ENCODE assay signal across 7 mouse cellular contexts in the genomic region with DNA sequence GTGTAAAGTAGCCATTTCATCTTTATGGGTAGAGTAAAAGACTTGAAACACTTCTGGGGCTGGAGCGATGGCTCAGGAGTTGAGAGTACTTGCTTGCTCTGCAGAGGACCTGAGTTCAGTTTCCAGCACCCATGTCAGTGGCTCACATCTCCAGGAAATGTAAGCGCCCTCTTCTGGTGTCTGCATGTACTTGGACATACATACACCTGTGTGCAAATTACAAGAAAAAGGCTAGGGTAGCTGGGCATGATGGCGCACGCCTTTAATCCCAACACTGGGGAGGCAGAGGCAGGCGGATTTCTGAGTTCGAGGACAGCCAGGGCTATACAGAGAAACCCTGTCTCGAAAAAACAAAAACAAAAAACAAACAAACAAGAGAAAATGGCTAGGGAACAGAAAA. TPM values are rescaled to one million over a fixed set of nuclear protein-coding genes. Genes with fewer than 3 reads are reported as not detected.
DNase-seq lines count a peak whose midpoint lies in the region; TF ChIP-seq lines count a peak whose summit lies in the region.
"Not testable (repeated sequence)": the region's sequence is repeated elsewhere in the genome, so short reads cannot be mapped to it uniquely, and the experiment has no call there.

No protein-coding gene starts in this region.

- intact Hi-C loops in gastrocnemius, adult 2 months (cut with DNase I): not testable (repeated sequence)

- not testable (repeated sequence) for H3K9ac ChIP-seq in MEL (ENCODE audit: control insufficient read depth, low read depth, low read length, poor library complexity, severe bottlenecking); liver, adult 2 months (ENCODE audit: low read depth, low read length)

- not testable (repeated sequence) for TF ChIP-seq RAD21 in MEL (IDR thresholded peaks at IDR 0.05; ENCODE audit: low read depth, low read length)

- not testable (repeated sequence) for H3K9me3 ChIP-seq in MEL (replicated peaks; ENCODE audit: insufficient read depth, low read length); heart, embryonic 10.5 days

- H3K27me3 ChIP-seq in MEL (ENCODE audit: control insufficient read depth in 1 of 2, insufficient read depth in 2 of 2, low read length in 2 of 2); heart, embryonic 10.5 days (ENCODE audit: insufficient read depth, poor library complexity, severe bottlenecking); liver, adult 2 months (ENCODE audit: control insufficient read depth, insufficient read depth, low read length): not testable (repeated sequence)

- TF ChIP-seq POLR2A in MEL (IDR thresholded peaks at IDR 0.05; ENCODE audit: control insufficient read depth in 1 of 2, insufficient read depth in 1 of 2, low read depth in 1 of 2, low read length in 2 of 2, poor library complexity in 1 of 2); liver, adult 2 months (IDR thresholded peaks at IDR 0.05; ENCODE audit: extremely low read depth, insufficient read depth, low read length): not testable (repeated sequence)

- H3K79me2 ChIP-seq in MEL (ENCODE audit: control insufficient read depth, insufficient read depth, low read length, poor library complexity); liver, adult 2 months (ENCODE audit: control insufficient read depth, insufficient read depth, low read length): not testable (repeated sequence)

- peak; percentile 67 for DNase-seq in ES-CJ7 (ENCODE audit: low read depth, low spot score)
- DNase-seq in MEL (ENCODE audit: low read depth, low spot score); gastrocnemius, adult 2 months; liver, adult 2 months (ENCODE audit: extremely low read depth, low read depth, low spot score): not testable (repeated sequence)
- DNase-seq in ZHBTc4 (ENCODE audit: low read depth, low spot score): peak; percentile 60
- peak; percentile 25 for DNase-seq in heart, embryonic 10.5 days (ENCODE audit: low spot score)
- peak; percentile 25 for DNase-seq in testis, postnatal 10 days (ENCODE audit: low spot score)

- H3K27ac ChIP-seq in MEL (ENCODE audit: control insufficient read depth, low read depth, low read length); gastrocnemius, adult 2 months; heart, embryonic 10.5 days: not testable (repeated sequence)
- H3K27ac ChIP-seq in liver, adult 2 months (replicated peaks; ENCODE audit: insufficient read depth, low read depth, low read length): peak overlapping the region; percentile 82

- peaks cover 12 to 20% of the 10 kb centered on the region in 2 experiments for H3K36me3 ChIP-seq in MEL (ENCODE audit: control insufficient read depth in 1 of 2, insufficient read depth in 2 of 2, low read length in 2 of 2)
- peaks cover 87% of the 10 kb centered on the region for H3K36me3 ChIP-seq in heart, embryonic 10.5 days
- peaks cover 30% of the 10 kb centered on the region for H3K36me3 ChIP-seq in liver, adult 2 months (ENCODE audit: control insufficient read depth, insufficient read depth, low read length)

- WGBS in heart, embryonic 10.5 days: 92% methylated on average over 7 of the region's 7 CpGs
- 91% methylated on average over 7 of the region's 7 CpGs for WGBS in liver, adult 2 months

- not testable (repeated sequence) for H3K4me3 ChIP-seq in MEL (ENCODE audit: control insufficient read depth in 1 of 2, insufficient read depth in 1 of 2, low read depth in 2 of 2, low read length in 2 of 2); gastrocnemius, adult 2 months; heart, embryonic 10.5 days; liver, adult 2 months (ENCODE audit: insufficient read depth, low read depth, low read length)

- not testable (repeated sequence) for TF ChIP-seq EP300 in MEL (IDR thresholded peaks at IDR 0.05; ENCODE audit: low read depth in 1 of 2, low read length in 2 of 2)

- peak in 2 of 3 experiments; percentile 15 to 34; a peak in 2 of 6 replicates for TF ChIP-seq CTCF in MEL (IDR thresholded peaks at IDR 0.05 in 2 of 3, conservative IDR thresholded peaks at IDR 0.05 in 1 of 3; ENCODE audit: control insufficient read depth in 1 of 3, insufficient read depth in 1 of 3, low read depth in 2 of 3, low read length in 3 of 3, poor library complexity in 1 of 3, severe bottlenecking in 1 of 3)
- 0 out of 2 replicates have a peak, but pooled peaks have one; percentile 5 for TF ChIP-seq CTCF in gastrocnemius, adult 2 months (IDR thresholded peaks at IDR 0.05)
- not testable (repeated sequence) for TF ChIP-seq CTCF in liver, adult 2 months (IDR thresholded peaks at IDR 0.05; ENCODE audit: low read depth, low read length)

- H3K4me1 ChIP-seq in MEL (ENCODE audit: control insufficient read depth in 1 of 2, insufficient read depth in 2 of 2, low read length in 2 of 2): peaks cover 0 to 17% of the 10 kb centered on the region in 2 experiments
- H3K4me1 ChIP-seq in heart, embryonic 10.5 days: not testable (repeated sequence)
- H3K4me1 ChIP-seq in liver, adult 2 months (ENCODE audit: control insufficient read depth, insufficient read depth, low read length): peaks cover 34% of the 10 kb centered on the region

RNA-seq across cellular contexts. Expression of a gene that starts 24.6 kb away (rescaled TPM):
- 4.0 and 7.7 TPM in 2 replicates for total RNA-seq in MEL (2012; rRNA removed)
- polyA plus RNA-seq in MEL (2012; ENCODE audit: insufficient read depth in 1 of 2, insufficient read length in 2 of 2, low read depth in 1 of 2, low replicate concordance in 2 of 2, missing spikeins in 1 of 2): 10 to 100 TPM in 1 of 2 experiments, not detected in 1; 10.5 TPM
- total RNA-seq in gastrocnemius, adult 2 months (2021): under 1 TPM in 1 of 2 experiments, not detected in 1; 0.33 TPM
- 8.5 and 12.0 TPM in 2 replicates for polyA plus RNA-seq in heart, embryonic 10.5 days (2016; fragmentation: Nextera tagmentation; extraction: Ambion mirVana)
- total RNA-seq in liver, adult 2 months (2014; rRNA removed): 83.6 and 86.4 TPM in 2 replicates
- polyA plus RNA-seq in liver, adult 2 months (2012; rRNA removed): 41.9 and 54.7 TPM in 2 replicates
